Mouse (Mus musculus): ENCODE measurements at regions not wholly inside any gene's neighbourhood (a gene's known extent, or its start where the extent isn't known, plus 50 kb on each side); places are given as distances from the start of the nearest gene placed in this dataset.
"Not testable (repeated sequence)": the region's sequence is repeated elsewhere in the genome, so short reads cannot be mapped to it uniquely, and the experiment has no call there.

DNA sequence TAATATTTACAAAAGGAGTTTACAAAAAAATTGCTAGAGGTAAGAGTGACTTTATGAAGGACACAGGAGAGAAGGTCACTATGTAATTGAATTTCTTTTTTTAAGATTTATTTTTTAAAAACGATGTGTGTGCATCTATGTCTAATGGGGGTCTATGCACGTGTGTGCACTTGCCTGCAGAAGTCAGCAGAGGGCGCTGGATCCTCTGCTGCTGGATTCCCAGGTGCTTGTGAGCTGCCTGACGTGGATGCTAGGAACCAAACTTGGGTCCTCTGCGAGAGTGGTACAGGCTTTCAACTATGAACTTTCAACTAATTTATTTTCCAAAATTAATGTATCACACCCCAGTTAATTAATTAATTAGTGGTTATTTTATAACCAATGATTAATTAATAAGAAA, 85.0 kb downstream of the Glrx3 start:
- no peak for ATAC-seq

- no peak for ATAC-seq
These were observed 96.1 kb downstream of the Glrx3 start for GRCm38 (mm10) chr7:137533476-137533875.

DNA sequence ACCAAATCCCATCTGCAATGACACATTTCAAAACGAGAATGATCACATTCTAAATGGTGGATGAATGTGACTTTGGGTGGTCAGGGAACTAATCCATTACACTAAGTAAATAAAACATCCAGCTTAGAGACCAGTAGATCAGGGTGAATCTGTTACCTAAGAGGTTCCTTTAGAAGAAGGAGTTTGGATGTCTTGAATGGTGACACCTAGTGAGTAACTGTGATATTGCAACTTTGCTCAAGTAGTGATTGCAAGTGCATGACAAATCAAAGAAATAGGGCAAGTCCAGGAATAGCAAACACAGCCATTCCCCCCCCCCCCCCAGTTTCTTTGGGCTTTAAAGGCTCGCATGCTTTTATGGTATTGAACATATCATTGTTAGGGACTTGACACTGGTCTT, 112.6 kb downstream of the Glrx3 start:
- ATAC-seq = peak; percentile 43

- ATAC-seq = no peak
These were observed 115.3 kb downstream of the Glrx3 start for GRCm38 (mm10) chr7:137552551-137553198.

DNA sequence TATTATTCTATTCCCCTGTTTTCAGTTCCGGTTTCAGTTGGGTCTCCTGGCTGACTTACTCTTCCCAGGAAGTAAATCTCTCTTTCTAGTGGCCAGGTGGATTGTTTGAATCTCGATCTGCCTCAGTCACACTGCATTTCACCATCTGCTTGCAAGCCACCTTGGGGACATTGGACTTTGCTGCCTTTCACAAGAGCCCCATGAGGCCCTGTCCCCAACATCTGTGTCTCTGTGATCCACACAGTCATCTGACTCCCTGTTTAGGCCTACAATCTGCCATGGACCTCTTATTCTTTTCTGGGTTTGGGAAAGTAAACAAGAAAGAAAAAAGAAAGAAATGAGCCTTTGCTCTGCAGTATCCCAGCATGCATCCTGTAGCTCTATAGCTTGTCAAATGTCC, 118.1 kb downstream of the Glrx3 start:
- ATAC-seq = no peak

GRCm38 (mm10) chr7:137557439-137557838, 120.0 kb downstream of the Glrx3 start:
- no peak for ATAC-seq

GRCm38 (mm10) chr7:137558871-137559270, 121.5 kb downstream of the Glrx3 start:
- ATAC-seq = no peak

DNA sequence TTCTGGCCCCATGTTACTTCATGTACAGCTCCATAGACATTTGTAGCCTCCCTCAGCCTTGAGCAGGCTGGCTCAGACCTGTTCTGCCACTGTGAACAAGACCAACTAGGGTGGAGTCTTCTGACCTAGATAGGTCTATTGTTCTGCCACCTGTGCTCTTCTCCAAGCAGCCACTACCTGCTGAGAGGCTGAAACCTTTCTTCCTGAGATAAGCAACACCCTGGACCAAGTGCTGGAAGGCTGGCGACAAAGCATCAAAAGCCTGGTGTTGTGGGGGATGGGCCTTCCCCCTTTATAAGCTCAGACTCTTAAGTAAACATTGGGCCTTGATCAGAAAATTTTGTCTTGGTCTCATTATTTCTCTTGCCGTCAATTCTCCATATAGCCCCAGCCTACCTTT, 132.8 kb downstream of the Glrx3 start:
- ATAC-seq = no peak

GRCm38 (mm10) chr7:137575491-137575890, 138.1 kb downstream of the Glrx3 start:
- ATAC-seq = no peak

DNA sequence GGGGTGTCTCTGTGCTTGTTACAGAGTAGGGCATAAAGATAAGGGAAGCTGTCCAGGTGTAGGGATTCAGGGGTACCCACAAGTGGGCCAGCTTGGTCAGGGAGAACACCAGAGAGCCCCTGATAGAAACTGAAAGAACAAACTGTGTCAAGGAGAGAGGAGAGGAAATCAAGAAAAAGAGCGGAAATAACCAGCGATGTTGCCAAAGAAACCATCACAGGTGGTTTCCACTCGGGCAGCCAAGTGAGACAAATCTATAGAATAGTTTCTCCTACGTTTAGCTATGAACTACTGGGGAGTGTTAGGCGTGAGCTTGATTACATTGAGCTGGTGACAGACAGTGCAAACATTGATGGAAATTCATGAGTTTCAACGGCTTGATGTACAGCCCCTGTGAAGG, 138.8 kb downstream of the Glrx3 start:
- ATAC-seq = peak; percentile 87

DNA sequence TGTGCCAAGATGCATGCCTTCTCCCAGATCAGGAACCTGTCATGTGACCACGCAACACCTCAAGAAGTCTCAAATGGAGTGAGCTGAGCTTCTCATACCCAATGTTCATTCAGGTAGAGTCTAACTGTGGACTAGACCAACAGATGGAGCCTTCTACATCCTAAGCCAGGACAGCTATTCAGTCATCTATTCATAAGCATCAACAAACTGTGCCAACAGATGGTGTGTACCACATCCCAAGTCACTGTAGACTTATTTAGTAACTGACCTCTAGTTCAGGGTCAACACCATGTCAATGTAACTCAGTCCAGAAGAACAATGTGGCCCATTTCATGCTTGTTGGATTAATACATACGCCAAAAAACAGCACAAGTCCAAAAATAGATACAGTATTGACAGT, 146.1 kb downstream of the Glrx3 start:
- ATAC-seq = no peak

GRCm38 (mm10) chr7:137584916-137585315, 147.5 kb downstream of the Glrx3 start:
- not testable (repeated sequence) for ATAC-seq

DNA sequence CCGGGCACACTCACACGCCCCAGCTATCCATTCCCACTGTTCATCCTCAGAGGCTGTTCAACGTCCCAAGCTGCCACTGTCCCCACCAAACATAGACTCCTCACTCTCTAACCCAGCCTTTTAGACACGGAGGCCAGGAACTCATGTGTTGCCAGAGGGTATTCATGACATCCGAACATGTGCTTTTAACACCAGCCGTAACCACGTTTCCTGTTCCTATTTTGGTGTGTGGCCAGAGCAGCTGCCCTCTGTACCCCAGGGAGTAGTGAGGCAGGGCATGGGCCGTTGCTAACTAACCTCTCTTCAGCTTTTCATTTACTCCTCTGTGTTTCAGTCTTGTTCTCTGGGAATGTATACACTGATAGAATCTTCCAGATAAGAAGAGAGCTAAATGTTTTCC, 156.2 kb downstream of the Glrx3 start:
- ATAC-seq = no peak

- ATAC-seq = no peak
These were observed 158.2 kb downstream of the Glrx3 start for GRCm38 (mm10) chr7:137595567-137595966.

GRCm38 (mm10) chr7:137596161-137596560, 158.7 kb downstream of the Glrx3 start:
- ATAC-seq = no peak

DNA sequence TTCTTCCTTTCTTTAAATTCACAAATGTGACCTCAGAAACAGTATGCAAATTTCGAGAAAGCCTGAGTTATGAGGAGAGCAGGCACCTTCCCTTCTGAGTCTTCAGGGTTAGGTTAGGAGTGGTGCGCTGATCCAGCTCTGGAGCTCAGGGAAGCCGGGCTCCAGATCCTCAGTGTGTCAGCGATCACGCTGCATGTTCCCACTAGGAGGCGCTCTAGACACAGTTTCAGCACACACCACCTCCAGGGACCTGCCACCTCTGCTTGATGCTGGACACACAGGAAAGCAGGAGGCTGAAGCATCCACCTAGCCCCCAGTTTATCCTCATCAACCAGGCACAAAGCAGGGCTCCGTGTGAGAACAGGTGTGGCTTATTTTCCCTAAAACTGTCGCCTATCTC, 165.6 kb downstream of the Glrx3 start:
- no peak for ATAC-seq

DNA sequence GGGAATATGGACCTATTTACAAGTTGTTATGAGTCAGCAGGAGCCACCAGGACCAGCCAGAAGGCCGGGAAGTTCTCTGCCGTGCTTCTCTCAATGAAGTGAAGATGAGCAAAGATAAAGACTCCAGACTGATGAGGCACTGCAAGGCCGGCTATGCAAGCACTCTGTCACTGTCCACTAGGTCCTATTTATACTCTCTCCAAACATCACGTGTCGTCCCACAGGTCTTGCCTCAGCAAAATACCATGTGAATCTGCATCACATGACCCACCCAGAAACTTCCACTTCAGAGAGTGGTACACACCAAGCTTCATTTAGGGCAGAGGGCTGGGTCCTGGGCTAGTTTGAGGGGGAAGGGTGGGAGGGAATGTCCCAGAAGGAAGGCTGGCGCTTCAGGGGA, 172.3 kb downstream of the Glrx3 start:
- ATAC-seq = no peak

DNA sequence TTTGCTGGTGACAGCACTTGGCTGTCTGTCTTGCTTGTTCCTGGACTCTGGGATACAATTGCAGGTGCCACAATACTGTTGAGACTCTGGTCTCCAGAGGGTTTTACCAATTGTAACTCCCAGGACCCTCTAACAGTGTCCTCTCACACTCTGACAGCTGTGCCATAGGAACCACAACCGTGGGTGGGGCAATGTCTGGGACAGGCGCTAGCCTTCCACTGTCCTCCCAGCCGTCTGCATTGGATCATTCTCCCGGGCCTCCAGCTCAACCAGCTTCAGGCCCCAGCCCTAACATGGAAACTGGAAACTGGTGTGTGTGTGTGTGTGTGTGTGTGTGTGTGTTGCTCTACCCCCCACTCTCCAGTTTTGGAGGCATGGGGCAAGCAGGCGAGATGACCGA, 173.9 kb downstream of the Glrx3 start:
- ATAC-seq = no peak

DNA sequence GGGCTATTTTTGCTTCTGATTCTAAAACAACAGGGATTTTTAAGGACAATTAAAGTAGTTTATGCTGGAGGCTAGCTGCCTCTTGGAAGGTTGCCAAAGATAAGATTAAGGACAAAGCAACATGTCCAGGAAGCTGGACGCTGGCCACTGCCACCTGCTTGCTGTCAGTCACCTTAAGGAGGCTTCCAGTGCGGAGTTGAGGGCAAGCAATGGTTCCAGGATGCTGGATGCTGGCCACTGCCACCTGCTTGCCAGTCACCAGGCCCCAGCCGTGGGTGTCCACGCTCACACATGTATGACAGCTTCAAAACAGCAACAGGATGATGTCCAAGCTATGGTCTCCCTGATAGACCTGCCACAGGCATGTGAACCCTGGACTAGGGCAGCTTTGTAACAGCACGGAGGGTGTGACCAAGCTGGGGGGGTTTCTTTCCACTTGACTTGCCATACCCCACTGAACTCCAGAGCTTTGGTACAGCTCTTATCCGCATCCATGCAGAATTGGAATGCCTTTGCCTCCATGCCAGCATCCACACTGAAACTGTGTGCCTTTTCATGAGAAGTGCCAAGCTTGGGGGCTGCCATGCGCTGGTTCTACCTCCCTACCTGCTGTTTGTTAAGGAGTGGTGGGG, 174.6 kb downstream of the Glrx3 start:
- ATAC-seq = no peak

GRCm38 (mm10) chr7:137618406-137619133, 181.2 kb downstream of the Glrx3 start:
- ATAC-seq = no peak

DNA sequence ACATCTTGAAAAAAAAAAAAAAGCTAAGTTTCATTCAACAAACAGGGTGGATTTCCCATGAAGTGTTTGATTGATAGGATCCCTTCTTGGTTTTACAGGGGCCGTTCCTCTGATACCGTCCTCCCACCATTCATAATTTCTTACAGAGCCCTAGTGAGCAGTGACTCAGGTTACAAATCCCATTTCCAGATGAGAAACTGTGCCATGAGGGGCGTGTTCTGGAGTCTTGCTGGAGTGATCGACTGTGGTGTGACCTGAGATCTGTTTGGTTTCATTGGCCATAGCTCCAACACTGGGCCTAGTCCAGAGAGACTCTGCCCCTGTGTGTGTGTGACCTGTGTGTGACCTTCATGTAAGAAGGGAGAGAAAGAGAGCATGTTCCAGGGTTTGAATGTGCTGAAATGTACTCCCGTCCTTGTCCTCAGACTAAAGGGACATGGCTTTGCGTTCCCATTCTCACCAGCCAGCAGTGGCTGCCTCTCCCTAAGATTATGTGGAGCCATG, 181.9 kb downstream of the Glrx3 start:
- ATAC-seq = no peak

DNA sequence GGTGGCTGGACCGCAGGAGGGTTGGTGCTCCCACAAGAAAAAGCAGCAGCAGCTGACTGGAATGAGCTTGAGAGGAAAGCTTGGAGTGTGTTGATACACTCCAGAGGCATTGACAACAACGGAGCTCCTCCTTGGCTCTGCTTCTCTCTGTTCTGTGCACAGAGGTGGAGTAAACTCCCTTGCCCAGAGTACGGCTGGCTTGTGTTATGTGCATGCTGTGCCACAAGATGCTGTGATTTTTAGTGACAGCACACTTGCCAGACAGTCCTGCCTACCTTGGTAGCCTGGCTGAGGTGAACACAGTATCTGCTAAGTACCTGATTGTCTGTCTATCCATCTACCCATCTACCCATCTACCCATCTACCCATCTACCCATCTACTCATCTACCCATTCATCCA, 190.9 kb downstream of the Glrx3 start:
- ATAC-seq = no peak

- ATAC-seq = no peak
These were observed 192.1 kb downstream of the Glrx3 start for GRCm38 (mm10) chr7:137629540-137629939.

GRCm38 (mm10) chr7:137648621-137649020, 211.2 kb downstream of the Glrx3 start:
- no peak for ATAC-seq
